Mouse (Mus musculus): ENCODE measurements at regions not wholly inside any gene's neighbourhood (a gene's known extent, or its start where the extent isn't known, plus 50 kb on each side); places are given as distances from the start of the nearest gene placed in this dataset.
"Not testable (repeated sequence)": the region's sequence is repeated elsewhere in the genome, so short reads cannot be mapped to it uniquely, and the experiment has no call there.

- no peak for ATAC-seq (replicated peaks; ENCODE audit: insufficient number of reproducible peaks, low FRiP score, low TSS enrichment, poor library complexity, severe bottlenecking)
Observed at GRCm38 (mm10) chr7:73044316-73044715, 331.0 kb upstream of the Rgma start.

GRCm38 (mm10) chr7:73055891-73056290 is 319.4 kb upstream of the Rgma start:
- no peak for ATAC-seq (replicated peaks; ENCODE audit: insufficient number of reproducible peaks, low FRiP score, low TSS enrichment, poor library complexity, severe bottlenecking)

GRCm38 (mm10) chr7:73063556-73063955 is 311.8 kb upstream of the Rgma start:
- ATAC-seq (replicated peaks; ENCODE audit: insufficient number of reproducible peaks, low FRiP score, low TSS enrichment, poor library complexity, severe bottlenecking), result no peak

GRCm38 (mm10) chr7:73068534-73068933 is 306.8 kb upstream of the Rgma start:
- ATAC-seq (replicated peaks; ENCODE audit: insufficient number of reproducible peaks, low FRiP score, low TSS enrichment, poor library complexity, severe bottlenecking), result no peak

- ATAC-seq (replicated peaks; ENCODE audit: insufficient number of reproducible peaks, low FRiP score, low TSS enrichment, poor library complexity, severe bottlenecking), result no peak
Observed at GRCm38 (mm10) chr7:73069352-73069751, 306.0 kb upstream of the Rgma start.

- not testable (repeated sequence) for ATAC-seq (replicated peaks; ENCODE audit: insufficient number of reproducible peaks, low FRiP score, low TSS enrichment, poor library complexity, severe bottlenecking)
Observed at GRCm38 (mm10) chr7:73075391-73075790, 299.9 kb upstream of the Rgma start.

GRCm38 (mm10) chr7:73087496-73088185 is 287.7 kb upstream of the Rgma start:
- no peak for ATAC-seq (replicated peaks; ENCODE audit: insufficient number of reproducible peaks, low FRiP score, low TSS enrichment, poor library complexity, severe bottlenecking)

GRCm38 (mm10) chr7:73088321-73088720 is 287.0 kb upstream of the Rgma start:
- ATAC-seq (replicated peaks; ENCODE audit: insufficient number of reproducible peaks, low FRiP score, low TSS enrichment, poor library complexity, severe bottlenecking), result no peak

- no peak for ATAC-seq (replicated peaks; ENCODE audit: insufficient number of reproducible peaks, low FRiP score, low TSS enrichment, poor library complexity, severe bottlenecking)
Observed at GRCm38 (mm10) chr7:73091758-73092157, 283.6 kb upstream of the Rgma start.

- ATAC-seq (replicated peaks; ENCODE audit: insufficient number of reproducible peaks, low FRiP score, low TSS enrichment, poor library complexity, severe bottlenecking), result no peak
Observed at GRCm38 (mm10) chr7:73094059-73094458, 281.2 kb upstream of the Rgma start.

- ATAC-seq (replicated peaks; ENCODE audit: insufficient number of reproducible peaks, low FRiP score, low TSS enrichment, poor library complexity, severe bottlenecking), result no peak
Observed at GRCm38 (mm10) chr7:73118871-73119270, 256.4 kb upstream of the Rgma start.

GRCm38 (mm10) chr7:73120276-73120675 is 255.0 kb upstream of the Rgma start:
- no peak for ATAC-seq (replicated peaks; ENCODE audit: insufficient number of reproducible peaks, low FRiP score, low TSS enrichment, poor library complexity, severe bottlenecking)

- no peak for ATAC-seq (replicated peaks; ENCODE audit: insufficient number of reproducible peaks, low FRiP score, low TSS enrichment, poor library complexity, severe bottlenecking)
Observed at GRCm38 (mm10) chr7:73124976-73125375, 250.3 kb upstream of the Rgma start.

- ATAC-seq (replicated peaks; ENCODE audit: insufficient number of reproducible peaks, low FRiP score, low TSS enrichment, poor library complexity, severe bottlenecking), result no peak
Observed at GRCm38 (mm10) chr7:73125864-73126263, 249.4 kb upstream of the Rgma start.

- no peak for ATAC-seq (replicated peaks; ENCODE audit: insufficient number of reproducible peaks, low FRiP score, low TSS enrichment, poor library complexity, severe bottlenecking)
Observed at GRCm38 (mm10) chr7:73135786-73136185, 239.5 kb upstream of the Rgma start.

- no peak for ATAC-seq (replicated peaks; ENCODE audit: insufficient number of reproducible peaks, low FRiP score, low TSS enrichment, poor library complexity, severe bottlenecking)
Observed at GRCm38 (mm10) chr7:73138269-73138668, 237.0 kb upstream of the Rgma start.

GRCm38 (mm10) chr7:73138861-73139493 is 236.3 kb upstream of the Rgma start:
- no peak for ATAC-seq (replicated peaks; ENCODE audit: insufficient number of reproducible peaks, low FRiP score, low TSS enrichment, poor library complexity, severe bottlenecking)

- ATAC-seq (replicated peaks; ENCODE audit: insufficient number of reproducible peaks, low FRiP score, low TSS enrichment, poor library complexity, severe bottlenecking), result no peak
Observed at GRCm38 (mm10) chr7:73139901-73140300, 235.4 kb upstream of the Rgma start.

GRCm38 (mm10) chr7:73141167-73141566 is 234.1 kb upstream of the Rgma start:
- no peak for ATAC-seq (replicated peaks; ENCODE audit: insufficient number of reproducible peaks, low FRiP score, low TSS enrichment, poor library complexity, severe bottlenecking)

- ATAC-seq (replicated peaks; ENCODE audit: insufficient number of reproducible peaks, low FRiP score, low TSS enrichment, poor library complexity, severe bottlenecking), result no peak
Observed at GRCm38 (mm10) chr7:73143902-73144301, 231.4 kb upstream of the Rgma start.
